Mouse (Mus musculus) ES-E14 (cell line): ENCODE measurements around the gene Lhx6. TPM values are rescaled to one million over a fixed set of nuclear protein-coding genes. Genes with fewer than 3 reads are reported as not detected.

ENCODE experiments used
- DNase-seq: peaks from one replicate; pipeline ENCODE4 v3.0.0-alpha.2; 2013; ENCODE audit warnings: low read depth, low spot score
- H3K27ac ChIP-seq: 2 replicates; pipeline ENCODE4 v1.5.1; 2012; ENCODE audit warnings: low read depth, mild to moderate bottlenecking, low read length, moderate library complexity, mixed read lengths; ENCODE audit not compliant: poor library complexity, insufficient read depth, severe bottlenecking
- H3K36me3 ChIP-seq: 2 replicates; pipeline ENCODE4 v1.6.1; 2012; ENCODE audit warnings: mild to moderate bottlenecking, low read length, moderate library complexity, mixed read lengths; ENCODE audit not compliant: control insufficient read depth, poor library complexity, insufficient read depth, severe bottlenecking
- H3K4me1 ChIP-seq, 2 experiments: fragments of 150-350 bp in 1 of 2; sonication (generic) in 1 of 2; 2 replicates each; pipeline ENCODE4 v1.6.1; 2012; ENCODE audit warnings: low read length in 2 of 2, mild to moderate bottlenecking in 1 of 2, mixed read lengths in 1 of 2; ENCODE audit not compliant: control insufficient read depth in 2 of 2, insufficient read depth in 2 of 2, poor library complexity in 1 of 2
- H3K4me3 ChIP-seq, 2 experiments: fragments of 150-350 bp in 1 of 2; sonication (generic) in 1 of 2; 2 replicates each; pipeline ENCODE4 v1.5.1; 2012; ENCODE audit warnings: low read length in 2 of 2, low read depth in 1 of 2, mild to moderate bottlenecking in 1 of 2, mixed read lengths in 1 of 2; ENCODE audit not compliant: insufficient read depth in 1 of 2, poor library complexity in 1 of 2, severe bottlenecking in 1 of 2
- H3K9ac ChIP-seq: 2 replicates; pipeline ENCODE4 v1.6.1; 2012; ENCODE audit warnings: low read depth, mild to moderate bottlenecking, low read length, mixed read lengths; ENCODE audit not compliant: poor library complexity, insufficient read depth, severe bottlenecking
- H3K9me3 ChIP-seq: fragments of 150-350 bp; sonication (generic); 2 replicates; pipeline ENCODE4 v1.6.1; 2012; ENCODE audit warnings: low read depth, mild to moderate bottlenecking, low read length; ENCODE audit not compliant: control insufficient read depth, insufficient read depth
- CHD2 ChIP-seq: IDR thresholded peaks from 2 replicates; pipeline ENCODE4 v1.6.1; 2014; ENCODE audit warnings: mild to moderate bottlenecking, low read depth, low read length, inconsistent platforms
- HCFC1 ChIP-seq: IDR thresholded peaks from 2 replicates; pipeline ENCODE4 v1.6.1; 2012; ENCODE audit warnings: low read length, inconsistent platforms, borderline replicate concordance; ENCODE audit not compliant: insufficient read depth
- MAFK ChIP-seq: IDR thresholded peaks from 2 replicates; pipeline ENCODE4 v1.6.1; 2014; ENCODE audit warnings: mild to moderate bottlenecking, low read depth, low read length, inconsistent platforms; ENCODE audit not compliant: insufficient read depth
- ZC3H11A ChIP-seq: IDR thresholded peaks from 2 replicates; pipeline ENCODE4 v1.6.1; 2012; ENCODE audit warnings: low read depth, mild to moderate bottlenecking, inconsistent platforms, low read length, borderline replicate concordance
- ZNF384 ChIP-seq: IDR thresholded peaks from 2 replicates; pipeline ENCODE4 v1.6.1; 2012; ENCODE audit warnings: low read depth, low read length, inconsistent platforms
- in situ Hi-C, 2 experiments: fragments of 600-800 bp; cut with MboI; formaldehyde crosslinking; loops; one replicate each; pipeline ENCODE4 v1.15.1; 2025; ENCODE audit warnings: low sequenced_read_pairs in 2 of 2, inconsistent platforms in 1 of 2; ENCODE audit not compliant: unreplicated experiment in 2 of 2
- total RNA-seq: library from RNA; depleted of rRNA; stranded (reverse); fragments of 300-350 nt; gene quantifications from 2 replicates; pipeline ENCODE4 v1.2.3, GENCODE M21; 2012

The Lhx6 gene
- total RNA-seq, 1 experiment, result 1.8 TPM

DNA sequence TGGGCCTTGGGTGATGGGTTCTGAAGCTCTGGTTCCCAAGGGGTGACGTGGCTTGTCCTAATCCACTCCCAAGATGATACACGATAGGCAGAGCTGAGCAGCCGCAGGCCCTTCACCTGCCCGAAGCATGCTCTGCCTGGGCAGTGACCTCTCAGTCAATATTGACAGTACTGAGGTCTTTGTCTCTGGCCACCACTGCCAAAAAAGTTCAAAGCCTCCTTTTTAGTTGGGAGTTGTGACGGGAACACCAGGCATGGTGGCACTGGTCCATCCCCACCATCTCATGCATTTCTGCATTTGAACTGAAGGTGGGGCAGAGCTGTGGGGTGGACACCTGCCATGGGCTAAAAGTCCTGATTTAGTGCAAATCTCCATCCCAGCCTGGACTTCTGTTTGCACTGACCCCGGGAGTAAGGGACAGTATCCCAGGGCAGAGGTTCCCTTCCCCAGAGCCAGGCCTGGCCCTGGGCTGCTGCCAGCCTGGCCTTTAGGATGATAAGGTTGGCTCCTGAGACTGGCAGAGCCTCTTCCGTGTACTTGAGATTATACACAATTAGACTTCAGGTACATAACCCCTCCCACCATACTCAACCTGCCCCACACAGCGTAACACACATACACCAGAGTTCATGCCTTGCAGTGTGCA is 33.4 kb downstream of the Lhx6 start:
- Histone ChIP-seq H3K4me1 (no peaks in the 10 kb centered on the region), H3K9ac (no peak overlapping the region), H3K36me3 (no peaks in the 10 kb centered on the region), H3K9me3 (no peaks in the 10 kb centered on the region), H3K4me3 (no peak overlapping the region), H3K27ac (no peak overlapping the region)
- DNase-seq, result no peak
- TF ChIP-seq ZC3H11A, result no peak
- TF ChIP-seq CHD2, result no peak
- TF ChIP-seq ZNF384, result no peak
- in situ Hi-C loops, result no loop called here

DNA sequence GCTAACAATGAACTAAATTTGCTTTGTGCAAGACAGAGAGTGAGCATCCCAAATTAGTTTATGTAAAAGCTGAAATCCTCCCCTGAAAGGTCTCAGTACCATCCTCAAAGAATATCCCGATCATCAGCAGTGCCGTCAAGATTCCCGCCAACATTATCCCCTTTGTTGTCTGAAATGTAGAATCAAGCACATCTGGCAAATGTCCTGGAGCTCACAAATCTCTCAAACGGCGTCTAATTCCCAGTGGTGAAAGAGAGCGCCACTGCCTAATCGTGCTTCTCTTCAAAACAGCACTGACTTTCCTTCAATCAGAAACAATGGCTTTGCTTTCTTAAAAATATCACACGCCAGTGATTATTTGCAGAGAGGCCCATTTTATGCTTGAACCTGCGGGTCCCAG is 38.1 kb downstream of the Lhx6 start:
- in situ Hi-C loops, result no loop called here
- DNase-seq, result no peak

DNA sequence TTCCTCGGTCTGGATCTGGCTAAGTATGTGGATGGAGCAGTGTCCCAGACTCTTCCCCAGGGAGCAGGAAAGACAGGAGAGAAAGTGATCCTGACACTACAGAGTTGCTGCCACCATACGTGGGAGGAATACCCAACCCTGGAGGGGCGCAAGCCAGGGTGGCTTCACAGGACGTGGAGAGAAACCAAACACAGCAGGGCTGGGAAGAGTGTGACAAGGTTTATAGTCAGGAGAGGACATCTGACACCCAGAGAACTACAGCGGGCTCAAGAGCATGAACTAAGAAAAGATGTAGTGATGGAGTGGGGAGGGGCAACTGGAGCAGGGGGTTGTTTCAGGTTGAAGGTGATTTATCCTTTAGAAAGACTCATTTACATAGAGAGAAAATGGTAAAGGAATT is 43.8 kb downstream of the Lhx6 start:
- H3K4me3 ChIP-seq, result no peak overlapping the region
- no peak overlapping the region for H3K9ac ChIP-seq
- no peak for TF ChIP-seq HCFC1
- TF ChIP-seq CHD2, result no peak
- no peak for TF ChIP-seq ZC3H11A
- no peak for TF ChIP-seq MAFK
- TF ChIP-seq ZNF384, result no peak
- in situ Hi-C loops, result no loop called here
- no peaks in the 10 kb centered on the region for H3K9me3 ChIP-seq
- DNase-seq, result no peak
- H3K27ac ChIP-seq, result no peak overlapping the region
- no peaks in the 10 kb centered on the region for H3K36me3 ChIP-seq
- no peaks in the 10 kb centered on the region for H3K4me1 ChIP-seq

More for the DNA sequence above, 38.1 kb downstream of the Lhx6 start:
- no peak overlapping the region for H3K9ac ChIP-seq
- no peaks in the 10 kb centered on the region for H3K36me3 ChIP-seq
- H3K9me3 ChIP-seq, result no peaks in the 10 kb centered on the region
- TF ChIP-seq ZC3H11A (no peak), CHD2 (no peak), MAFK (no peak), ZNF384 (no peak)
- H3K4me3 ChIP-seq, result no peak overlapping the region
- H3K4me1 ChIP-seq, result no peaks in the 10 kb centered on the region
- no peak overlapping the region for H3K27ac ChIP-seq

DNA sequence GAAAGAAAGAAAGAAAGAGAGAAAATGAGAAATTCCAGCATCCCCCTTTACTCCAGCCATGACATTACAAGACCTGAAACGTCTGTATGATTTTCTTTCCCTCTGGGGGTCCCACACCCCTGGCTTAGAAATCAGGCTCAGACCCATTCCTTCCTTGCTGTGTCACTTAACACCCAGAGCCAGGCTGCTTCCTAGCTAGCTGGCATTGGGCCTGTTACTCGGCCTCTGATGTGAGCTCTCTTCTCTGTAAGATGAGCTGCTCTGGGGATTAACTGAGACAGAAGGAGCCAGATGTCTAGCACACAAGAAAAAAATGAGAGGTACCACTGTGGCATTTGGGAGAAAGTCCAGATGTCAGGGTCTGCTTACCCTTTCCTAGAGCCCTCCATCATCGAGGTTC is 49.0 kb downstream of the Lhx6 start:
- Histone ChIP-seq H3K9ac (no peak overlapping the region), H3K36me3 (no peaks in the 10 kb centered on the region), H3K4me1 (no peaks in the 10 kb centered on the region), H3K9me3 (no peaks in the 10 kb centered on the region), H3K4me3 (no peak overlapping the region), H3K27ac (no peak overlapping the region)
- in situ Hi-C loops, result no loop called here
- TF ChIP-seq ZNF384 (no peak), MAFK (no peak), ZC3H11A (no peak), CHD2 (no peak), HCFC1 (no peak)
- no peak for DNase-seq

DNA sequence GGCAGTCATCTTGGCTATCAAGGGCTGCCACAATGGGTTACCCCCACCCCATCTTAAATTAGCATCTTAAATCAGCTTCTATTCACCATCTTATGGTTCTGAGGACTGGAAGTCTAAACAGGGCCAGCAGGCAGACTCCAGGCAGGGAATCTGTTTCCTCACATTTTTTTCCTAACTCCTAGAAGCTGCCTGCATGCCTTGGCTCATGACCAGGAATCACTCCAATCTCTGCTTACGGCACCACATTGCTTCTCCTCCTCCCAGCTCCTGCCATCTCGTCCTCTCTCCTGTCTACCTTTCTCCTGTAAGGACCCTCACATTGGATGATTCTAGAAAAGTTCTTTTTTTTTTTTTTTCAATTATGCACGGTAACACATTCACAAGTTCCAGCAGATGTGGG is 52.0 kb downstream of the Lhx6 start:
- no peaks in the 10 kb centered on the region for H3K9me3 ChIP-seq
- DNase-seq, result no peak
- no peak overlapping the region for H3K9ac ChIP-seq
- no peak overlapping the region for H3K27ac ChIP-seq
- H3K4me1 ChIP-seq, result 0 out of 4 replicates have a peak, but pooled peaks cover 0 to under 1% of the 10 kb centered on the region in 2 experiments
- no peak for TF ChIP-seq MAFK
- no peak for TF ChIP-seq ZC3H11A
- no peak for TF ChIP-seq HCFC1
- no peak for TF ChIP-seq ZNF384
- no peak for TF ChIP-seq CHD2
- H3K4me3 ChIP-seq, result no peak overlapping the region
- no peaks in the 10 kb centered on the region for H3K36me3 ChIP-seq
- in situ Hi-C loops, result no loop called here
